Mouse (Mus musculus) neural tube, embryonic 15.5 days (tissue): ENCODE data around the gene Nanos3. TPM values are rescaled to one million over a fixed set of nuclear protein-coding genes. Genes with fewer than 3 reads are reported as not detected.
A peak's percentile ranks its signal among the peaks of the same experiment; 100 is the strongest.

Source experiments
- ATAC-seq: fragments of 200-750 bp; cut with Nextera tagmentation; 2 replicates; pipeline ENCODE4 v1.8.0; 2017; ENCODE audit warnings: mild to moderate bottlenecking, moderate TSS enrichment, moderate library complexity; ENCODE audit not compliant: low FRiP score
- H3K27ac ChIP-seq: fragments of 300-500 bp; sonication (generic); replicated peaks from 2 replicates; pipeline ENCODE4 v1.5.1; 2015; ENCODE audit warnings: mild to moderate bottlenecking, inconsistent platforms
- H3K27me3 ChIP-seq: fragments of 300-500 bp; sonication (generic); replicated peaks from 2 replicates; pipeline ENCODE4 v1.6.1; 2015; ENCODE audit warnings: inconsistent platforms
- H3K36me3 ChIP-seq: fragments of 300-500 bp; sonication (generic); 2 replicates; pipeline ENCODE4 v1.6.1; 2015; ENCODE audit warnings: inconsistent platforms
- H3K4me1 ChIP-seq: fragments of 300-500 bp; sonication (generic); 2 replicates; pipeline ENCODE4 v1.6.1; 2015; ENCODE audit warnings: inconsistent platforms
- H3K4me2 ChIP-seq: fragments of 300-500 bp; sonication (generic); 2 replicates; pipeline ENCODE4 v1.6.1; 2015; ENCODE audit warnings: inconsistent platforms, mild to moderate bottlenecking, moderate library complexity
- H3K4me3 ChIP-seq: fragments of 300-500 bp; sonication (generic); replicated peaks from 2 replicates; pipeline ENCODE4 v1.5.1; 2015; ENCODE audit warnings: mild to moderate bottlenecking, inconsistent platforms
- H3K9ac ChIP-seq: fragments of 300-500 bp; sonication (generic); replicated peaks from 2 replicates; pipeline ENCODE4 v1.6.1; 2015; ENCODE audit warnings: mild to moderate bottlenecking, inconsistent platforms
- H3K9me3 ChIP-seq: fragments of 300-500 bp; sonication (generic); replicated peaks from 2 replicates; pipeline ENCODE4 v1.6.1; 2016; ENCODE audit warnings: inconsistent platforms
- WGBS: fragments of 180-500 bp; shearing (Covaris S2); methylation state at CpG from one replicate; pipeline ENCODE4 v1.1.7; 2015; ENCODE audit warnings: mixed read lengths; 5-methylcytosine and 5-hydroxymethylcytosine counted together
- microRNA counts: library from miRNA; unstranded; fragments of <30 nt; microRNA quantifications from one replicate; lab custom pipeline; 2016
- microRNA-seq: library from miRNA; unstranded; fragments of <30 nt; microRNA quantifications from one replicate; pipeline ENCODE4, GENCODE M21; 2017
- polyA plus RNA-seq: library from polyadenylated mRNA; unstranded; fragments of >200 nt; fragmentation: Nextera tagmentation; extraction: Ambion mirVana; gene quantifications from 2 replicates; pipeline ENCODE4 v1.2.1, GENCODE M21; 2015

The Nanos3 gene
- polyA plus RNA-seq, 1 experiment from 2014 or later: 11.9 TPM

- H3K4me3 ChIP-seq: no peak overlapping the region
- no peak overlapping the region for H3K9ac ChIP-seq
- no peaks in the 10 kb centered on the region for H3K9me3 ChIP-seq
- no peaks in the 10 kb centered on the region for H3K27me3 ChIP-seq
- no peak overlapping the region for H3K4me2 ChIP-seq
- WGBS: 93% methylated on average over 8 of the region's 8 CpGs
- no peak for ATAC-seq
- peaks cover 51% of the 10 kb centered on the region for H3K36me3 ChIP-seq
- H3K27ac ChIP-seq: no peak overlapping the region
- H3K4me1 ChIP-seq: peaks cover 28% of the 10 kb centered on the region
Measured at GRCm38 (mm10) chr8:84144636-84145245, 40.3 kb downstream of the Nanos3 start.

DNA sequence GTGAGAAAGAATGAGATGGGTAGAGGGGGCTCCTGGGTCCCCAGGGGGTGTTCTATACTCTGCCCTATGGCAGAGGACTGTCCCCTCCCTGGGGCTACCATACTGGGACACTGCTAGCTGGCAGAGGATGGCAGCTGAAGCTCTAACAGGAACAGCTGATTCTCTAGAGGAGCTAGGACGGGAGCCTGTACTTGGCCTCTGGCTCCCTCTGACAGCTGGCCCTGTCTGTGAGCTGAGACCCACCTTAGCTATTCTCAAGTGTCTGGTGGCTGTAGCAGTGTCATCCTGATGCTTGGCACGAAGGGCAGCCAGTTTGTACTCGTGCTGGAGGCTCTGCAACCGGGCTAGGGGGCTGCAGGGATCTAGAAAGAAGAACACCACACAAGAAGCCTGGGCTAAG is 44.2 kb downstream of the Nanos3 start:
- Histone ChIP-seq H3K27ac (no peak overlapping the region), H3K4me2 (no peak overlapping the region), H3K4me1 (0 out of 2 replicates have a peak, but pooled peaks cover 5% of the 10 kb centered on the region), H3K36me3 (peaks cover 90% of the 10 kb centered on the region), H3K9ac (no peak overlapping the region), H3K9me3 (no peaks in the 10 kb centered on the region), H3K4me3 (no peak overlapping the region), H3K27me3 (no peaks in the 10 kb centered on the region)
- ATAC-seq: no peak
- WGBS: 95% methylated on average over 4 of the region's 4 CpGs

DNA sequence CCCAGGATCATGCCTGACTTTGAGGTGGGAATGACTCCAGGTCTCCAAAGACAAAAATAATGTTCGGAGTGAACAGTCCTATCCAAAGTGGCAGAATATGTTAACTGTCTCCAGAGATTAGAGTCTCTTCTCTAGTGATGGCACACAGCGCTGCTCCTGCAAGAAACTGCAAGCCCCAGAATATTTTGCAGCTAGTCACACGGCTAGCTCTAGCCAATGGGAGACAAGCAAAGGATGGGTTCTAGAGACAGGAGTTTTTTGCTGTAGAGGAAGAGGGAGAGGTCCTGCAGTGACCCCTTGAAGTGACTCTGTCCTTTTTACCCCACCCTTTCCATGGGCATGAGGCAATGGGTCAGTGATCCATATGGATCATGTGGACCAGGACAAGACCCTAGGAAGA is 47.2 kb downstream of the Nanos3 start:
- Histone ChIP-seq H3K9me3 (no peaks in the 10 kb centered on the region), H3K27ac (no peak overlapping the region), H3K4me3 (no peak overlapping the region), H3K27me3 (no peaks in the 10 kb centered on the region), H3K9ac (no peak overlapping the region), H3K36me3 (peaks cover 99% of the 10 kb centered on the region), H3K4me1 (no peaks in the 10 kb centered on the region), H3K4me2 (no peak overlapping the region)
- 89% methylated on average over 3 of the region's 3 CpGs for WGBS
- no peak for ATAC-seq

DNA sequence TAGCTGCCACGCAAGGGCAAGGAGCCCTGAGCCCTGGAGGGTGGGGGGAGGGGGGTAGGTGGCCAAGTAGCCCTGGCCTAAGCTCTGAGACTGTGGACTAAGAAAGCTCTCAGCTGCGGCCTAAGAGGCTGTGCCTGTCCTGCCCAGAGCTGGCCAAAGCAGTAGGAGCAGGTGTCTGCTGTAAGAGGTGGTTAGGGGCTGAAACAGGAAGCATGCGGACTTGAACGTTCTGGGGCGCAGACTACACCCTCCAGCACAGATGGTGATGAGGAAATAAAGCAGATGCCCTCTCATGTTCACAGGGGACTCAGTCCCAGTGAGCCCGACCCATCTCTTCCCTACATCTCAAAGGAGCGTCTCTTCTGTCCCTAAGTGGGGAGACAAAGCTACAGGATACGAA is 52.8 kb downstream of the Nanos3 start:
- Histone ChIP-seq H3K27ac (no peak overlapping the region), H3K36me3 (peaks cover 52% of the 10 kb centered on the region), H3K9me3 (no peaks in the 10 kb centered on the region), H3K4me1 (peaks cover 6% of the 10 kb centered on the region; the same call in 1 of the 2 replicates), H3K9ac (no peak overlapping the region), H3K4me3 (no peak overlapping the region), H3K4me2 (no peak overlapping the region), H3K27me3 (no peaks in the 10 kb centered on the region)
- 80% methylated on average over 8 of the region's 8 CpGs for WGBS
- no peak for ATAC-seq

- Histone ChIP-seq H3K27ac (no peak overlapping the region), H3K9ac (no peak overlapping the region), H3K4me2 (peak overlapping the region; percentile 25), H3K4me3 (no peak overlapping the region), H3K9me3 (no peaks in the 10 kb centered on the region), H3K36me3 (peaks cover 38% of the 10 kb centered on the region), H3K4me1 (peaks cover 9% of the 10 kb centered on the region; the same call in 1 of the 2 replicates), H3K27me3 (no peaks in the 10 kb centered on the region)
- no peak for ATAC-seq
- 49% methylated on average over 30 of the region's 30 CpGs for WGBS
Measured at GRCm38 (mm10) chr8:84130806-84131205, 54.2 kb downstream of the Nanos3 start.

- no peaks in the 10 kb centered on the region for H3K9me3 ChIP-seq
- H3K27ac ChIP-seq: no peak overlapping the region
- H3K4me2 ChIP-seq: no peak overlapping the region
- H3K9ac ChIP-seq: no peak overlapping the region
- 83% methylated on average over 8 of the region's 8 CpGs for WGBS
- H3K4me3 ChIP-seq: no peak overlapping the region
- peaks cover 9% of the 10 kb centered on the region; the same call in 1 of the 2 replicates for H3K4me1 ChIP-seq
- peaks cover 13% of the 10 kb centered on the region for H3K36me3 ChIP-seq
- H3K27me3 ChIP-seq: no peaks in the 10 kb centered on the region
- no peak for ATAC-seq
Measured at GRCm38 (mm10) chr8:84128277-84128676, 56.7 kb downstream of the Nanos3 start.

DNA sequence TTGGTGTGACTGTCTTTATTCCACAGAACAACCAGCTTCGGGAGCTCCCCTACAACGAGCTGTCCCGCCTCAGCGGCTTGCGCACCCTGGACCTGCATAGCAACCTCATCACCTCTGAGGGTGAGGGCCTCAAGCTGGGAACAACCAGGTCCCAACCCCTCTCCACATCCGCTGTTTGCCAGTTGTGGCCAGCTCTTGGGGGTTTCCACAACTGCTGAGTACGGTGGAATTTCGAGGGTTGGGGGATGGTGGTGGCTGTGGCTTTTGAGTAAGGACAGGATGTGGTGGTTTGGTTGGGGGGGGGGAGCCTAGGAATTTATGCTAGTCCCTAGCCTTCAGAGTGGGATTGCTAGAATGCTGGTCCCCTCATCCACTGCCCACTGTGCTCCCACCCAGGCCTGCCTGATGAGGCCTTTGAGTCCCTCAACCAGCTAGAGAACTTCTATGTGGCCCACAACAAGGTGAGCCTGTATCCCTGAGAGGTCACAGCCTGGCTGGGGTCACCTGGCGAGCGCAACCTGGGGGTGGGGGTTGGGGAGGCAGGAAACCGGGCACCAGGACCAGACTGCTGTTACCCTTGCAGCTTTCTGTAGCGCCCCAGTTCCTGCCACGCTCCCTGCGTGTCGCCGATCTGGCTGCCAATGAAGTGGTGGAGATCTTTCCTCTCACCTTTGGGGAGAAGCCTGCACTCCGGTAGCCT is 57.7 kb downstream of the Nanos3 start:
- no peak for ATAC-seq
- peaks cover 9% of the 10 kb centered on the region; the same call in 1 of the 2 replicates for H3K4me1 ChIP-seq
- no peak overlapping the region for H3K4me2 ChIP-seq
- H3K4me3 ChIP-seq: no peak overlapping the region
- no peak overlapping the region for H3K27ac ChIP-seq
- 83% methylated on average over 17 of the region's 17 CpGs for WGBS
- no peaks in the 10 kb centered on the region for H3K27me3 ChIP-seq
- no peaks in the 10 kb centered on the region for H3K9me3 ChIP-seq
- no peak overlapping the region for H3K9ac ChIP-seq
- peaks cover 4% of the 10 kb centered on the region for H3K36me3 ChIP-seq

DNA sequence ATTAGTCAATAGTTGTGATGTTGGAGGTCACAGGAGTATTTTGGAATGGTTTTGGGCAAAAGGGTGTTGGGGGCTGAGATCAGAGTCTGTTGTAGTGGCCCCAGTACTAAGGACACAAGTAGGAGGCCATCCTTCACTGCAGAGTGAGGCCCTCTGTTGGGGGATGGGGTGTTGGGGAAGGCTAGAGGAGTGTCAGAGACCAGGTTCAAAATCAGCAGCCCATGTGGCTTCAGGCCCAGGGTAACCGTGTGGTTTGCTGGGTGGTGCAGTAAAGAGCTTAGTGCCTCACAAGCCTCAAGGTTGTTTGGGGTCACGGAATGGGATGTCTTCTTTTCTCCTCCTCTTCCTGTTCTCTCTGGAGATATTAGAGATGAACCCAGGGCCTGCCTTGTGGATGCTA is 58.3 kb downstream of the Nanos3 start:
- H3K9me3 ChIP-seq: no peaks in the 10 kb centered on the region
- H3K4me2 ChIP-seq: no peak overlapping the region
- no peaks in the 10 kb centered on the region for H3K36me3 ChIP-seq
- 78% methylated on average over 2 of the region's 2 CpGs for WGBS
- no peak for ATAC-seq
- H3K9ac ChIP-seq: no peak overlapping the region
- no peak overlapping the region for H3K27ac ChIP-seq
- H3K4me3 ChIP-seq: no peak overlapping the region
- peaks cover 9% of the 10 kb centered on the region; the same call in 1 of the 2 replicates for H3K4me1 ChIP-seq
- H3K27me3 ChIP-seq: no peaks in the 10 kb centered on the region

- H3K4me3 ChIP-seq: no peak within 1 kb of the TSS
- no peaks in the 10 kb centered on the region for H3K27me3 ChIP-seq
- H3K27ac ChIP-seq: no peak within 1 kb of the TSS
- H3K4me1 ChIP-seq: peaks cover 7% of the 10 kb centered on the region; the same call in 1 of the 2 replicates
- H3K9ac ChIP-seq: no peak within 1 kb of the TSS
- no peaks in the 10 kb centered on the region for H3K9me3 ChIP-seq
- no peak for ATAC-seq
- WGBS: 54% methylated on average over 7 of the region's 9 CpGs
- H3K4me2 ChIP-seq: no peak within 1 kb of the TSS
- no peaks in the 10 kb centered on the region for H3K36me3 ChIP-seq
Measured at GRCm38 (mm10) chr8:84125656-84126055, 59.4 kb downstream of the Nanos3 start, which contains the start of gene Podnl1. Gene Podnl1 (plus strand): TSS chr8:84125989.

MicroRNA genes within 50 kb of the gene (microRNA counts, 519-probe panel; counts per million panel counts)
- microRNA mmu-miR-181c (lab: Ali Mortazavi, UCI) (2,870 counts per million, percentile 69 among the panel's probes with 10 or more counts), microRNA mmu-miR-23a (lab: Ali Mortazavi, UCI) (3,309 counts per million, percentile 81 among the panel's probes with 10 or more counts), microRNA mmu-miR-27a (lab: Ali Mortazavi, UCI) (3,457 counts per million, percentile 84 among the panel's probes with 10 or more counts)

Small RNA genes within 50 kb of the gene (microRNA-seq; reads per million reads assigned to microRNA genes)
- gene Gm25110: not detected
- gene Mir181c: 9,547 reads per million, percentile 97 among the genes with 10 or more reads in this experiment
- 4,849 reads per million, percentile 93 among the genes with 10 or more reads in this experiment for gene Mir181d
- gene Mir23a: 3,907 reads per million, percentile 91 among the genes with 10 or more reads in this experiment
- not detected for gene Mir24-2
- 51.1 reads per million, percentile 44 among the genes with 10 or more reads in this experiment for gene Mir27a
- gene Mir3074-2: not detected

Other genes starting within 250 kb of the Nanos3 start
- 1.1 TPM in 2 replicates for gene Gm10644, start 230.0 kb downstream of the Nanos3 start, polyA plus RNA-seq
- gene Asf1b, start 229.7 kb downstream of the Nanos3 start, polyA plus RNA-seq: 8.0 and 24.4 TPM in 2 replicates
- 234 and 256 TPM in 2 replicates for gene Prkaca, start 212.2 kb downstream of the Nanos3 start, polyA plus RNA-seq
- 7.9 and 8.4 TPM in 2 replicates for gene Samd1, start 187.5 kb downstream of the Nanos3 start, polyA plus RNA-seq
- gene 1700067K01Rik, start 183.7 kb downstream of the Nanos3 start, polyA plus RNA-seq: 0.82 and 1.2 TPM in 2 replicates
- gene 2210011C24Rik, start 173.0 kb downstream of the Nanos3 start, polyA plus RNA-seq: 0.69 and 1.6 TPM in 2 replicates
- gene Palm3, start 163.7 kb downstream of the Nanos3 start, polyA plus RNA-seq: 14.1 and 17.0 TPM in 2 replicates
- 0.37 and 1.7 TPM in 2 replicates for gene Il27ra, start 142.6 kb downstream of the Nanos3 start, polyA plus RNA-seq
- gene Rln3, start 140.2 kb downstream of the Nanos3 start, polyA plus RNA-seq: 1.0 and 1.4 TPM in 2 replicates
- gene Gm10643, start 120.1 kb downstream of the Nanos3 start, polyA plus RNA-seq: 1.4 and 1.8 TPM in 2 replicates
- gene Rfx1, start 118.4 kb downstream of the Nanos3 start, polyA plus RNA-seq: 8.7 and 9.5 TPM in 2 replicates
- 18.5 and 21.6 TPM in 2 replicates for gene Dcaf15, start 80.4 kb downstream of the Nanos3 start, polyA plus RNA-seq
- gene Podnl1, start 59.2 kb downstream of the Nanos3 start, polyA plus RNA-seq: 0.47 and 0.49 TPM in 2 replicates
- gene Cc2d1a, start 37.3 kb downstream of the Nanos3 start, polyA plus RNA-seq: 41.3 and 43.7 TPM in 2 replicates
- 2.0 and 2.6 TPM in 2 replicates for gene 4930432K21Rik, start 37.2 kb downstream of the Nanos3 start, polyA plus RNA-seq
- 14.8 and 16.0 TPM in 2 replicates for gene Zswim4, start 51.8 kb upstream of the Nanos3 start, polyA plus RNA-seq
- gene D8Ertd738e, start 64.5 kb upstream of the Nanos3 start, polyA plus RNA-seq: 263 and 280 TPM in 2 replicates
- 51.5 and 58.8 TPM in 2 replicates for gene Mri1, start 72.1 kb upstream of the Nanos3 start, polyA plus RNA-seq
- 22.1 and 23.0 TPM in 2 replicates for gene Ccdc130, start 85.2 kb upstream of the Nanos3 start, polyA plus RNA-seq
- gene Cacna1a, start 203.2 kb upstream of the Nanos3 start, polyA plus RNA-seq: 18.3 and 23.6 TPM in 2 replicates